Mouse (Mus musculus) forebrain, embryonic 11.5 days (tissue): ENCODE measurements around the gene Cd300ld2. TPM values are rescaled to one million over a fixed set of nuclear protein-coding genes. Genes with fewer than 3 reads are reported as not detected.
"Not testable (repeated sequence)": the region's sequence is repeated elsewhere in the genome, so short reads cannot be mapped to it uniquely, and the experiment has no call there.

ENCODE experiments used
- ATAC-seq: fragments of 200-750 bp; cut with Nextera tagmentation; replicated peaks from 2 replicates; pipeline ENCODE4 v1.8.0; 2017; ENCODE audit warnings: moderate TSS enrichment; ENCODE audit not compliant: low FRiP score
- DNase-seq: peaks from one replicate; pipeline ENCODE4 v3.0.0-alpha.2; 2017; ENCODE audit warnings: low spot score
- H3K27ac ChIP-seq: fragments of 300-500 bp; sonication (generic); 2 replicates; pipeline ENCODE4 v1.5.1; 2014; ENCODE audit warnings: low read depth, low read length
- H3K27me3 ChIP-seq: fragments of 300-500 bp; sonication (generic); 2 replicates; pipeline ENCODE4 v1.6.1; 2014; ENCODE audit warnings: mild to moderate bottlenecking, low read length, mixed read lengths; ENCODE audit not compliant: control insufficient read depth, insufficient read depth
- H3K36me3 ChIP-seq: fragments of 300-500 bp; sonication (generic); 2 replicates; pipeline ENCODE4 v1.6.1; 2014; ENCODE audit warnings: mild to moderate bottlenecking, low read length, moderate library complexity, mixed read lengths; ENCODE audit not compliant: control insufficient read depth, insufficient read depth
- H3K4me1 ChIP-seq: fragments of 300-500 bp; sonication (generic); replicated peaks from 2 replicates; pipeline ENCODE4 v1.6.1; 2014; ENCODE audit warnings: low read length, mixed read lengths; ENCODE audit not compliant: control insufficient read depth, insufficient read depth
- H3K4me2 ChIP-seq: fragments of 300-500 bp; sonication (generic); 2 replicates; pipeline ENCODE4 v1.6.1; 2014; ENCODE audit warnings: low read depth, mild to moderate bottlenecking, low read length, moderate library complexity, mixed read lengths; ENCODE audit not compliant: severe bottlenecking
- H3K4me3 ChIP-seq: fragments of 300-500 bp; sonication (generic); 2 replicates; pipeline ENCODE4 v1.5.1; 2014; ENCODE audit warnings: low read depth, low read length
- H3K9ac ChIP-seq: fragments of 300-500 bp; sonication (generic); 2 replicates; pipeline ENCODE4 v1.6.1; 2014; ENCODE audit warnings: low read length
- H3K9me3 ChIP-seq: fragments of 300-500 bp; sonication (generic); 2 replicates; pipeline ENCODE4 v1.6.1; 2016; ENCODE audit warnings: low read length, mixed read lengths; ENCODE audit not compliant: control insufficient read depth
- WGBS: fragments of 180-500 bp; shearing (Covaris S2); extraction: QIAGEN DNeasy Blood & Tissue Kit; methylation state at CpG from one replicate; pipeline ENCODE4 v1.1.7; 2014; 5-methylcytosine and 5-hydroxymethylcytosine counted together
- polyA plus RNA-seq: library from polyadenylated mRNA; unstranded; fragments of >200 nt; fragmentation: Nextera tagmentation; extraction: Ambion mirVana; gene quantifications from 2 replicates; pipeline ENCODE4 v1.2.1, GENCODE M21; 2014

The Cd300ld2 gene
- polyA plus RNA-seq, 1 experiment from 2014 or later = not detected

- not testable (repeated sequence) for ATAC-seq, H3K27ac ChIP-seq, H3K9me3 ChIP-seq, H3K4me3 ChIP-seq, H3K9ac ChIP-seq, DNase-seq, H3K36me3 ChIP-seq, H3K4me2 ChIP-seq, H3K4me1 ChIP-seq, H3K27me3 ChIP-seq
- WGBS = no CpG with 5 or more reads among the region's 6 CpGs
Measured at GRCm38 (mm10) chr11:115037669-115038068, 21.7 kb upstream of the Cd300ld2 start, which contains the start of gene Cd300ld5. TSS of gene Cd300ld5 (minus strand) at chr11:115037769.

GRCm38 (mm10) chr11:115026912-115027311 is 10.9 kb upstream of the Cd300ld2 start, which contains the start of gene Cd300ld4:
TSS of gene Cd300ld4 (minus strand) at chr11:115027012.
- not testable (repeated sequence) for H3K9ac ChIP-seq, H3K4me3 ChIP-seq, H3K36me3 ChIP-seq, DNase-seq, H3K27ac ChIP-seq, ATAC-seq, H3K27me3 ChIP-seq, H3K4me2 ChIP-seq, H3K9me3 ChIP-seq, H3K4me1 ChIP-seq
- no CpG with 5 or more reads among the region's 6 CpGs for WGBS

- Histone ChIP-seq H3K4me1 (no peaks in the 10 kb centered on the region), H3K4me3 (no peak overlapping the region), H3K27me3 (no peaks in the 10 kb centered on the region), H3K9ac (no peak overlapping the region), H3K4me2 (no peak overlapping the region), H3K27ac (no peak overlapping the region), H3K9me3 (no peaks in the 10 kb centered on the region), H3K36me3 (no peaks in the 10 kb centered on the region)
- WGBS = 80% methylated on average over 5 of the region's 5 CpGs
- DNase-seq (no peak), ATAC-seq (no peak)
Measured at GRCm38 (mm10) chr11:115004070-115004469, 11.9 kb downstream of the Cd300ld2 start.

- Histone ChIP-seq H3K9me3 (no peaks in the 10 kb centered on the region), H3K9ac (no peak within 1 kb of the TSS), H3K4me3 (no peak within 1 kb of the TSS), H3K27me3 (no peaks in the 10 kb centered on the region), H3K4me2 (no peak within 1 kb of the TSS), H3K27ac (no peak within 1 kb of the TSS), H3K36me3 (no peaks in the 10 kb centered on the region), H3K4me1 (no peaks in the 10 kb centered on the region)
- no peak for DNase-seq
- WGBS = 85% methylated on average over 7 of the region's 7 CpGs
- ATAC-seq = no peak
Measured at GRCm38 (mm10) chr11:115001474-115002040, 14.4 kb downstream of the Cd300ld2 start, which contains the start of gene Cd300c2. TSS of gene Cd300c2 (minus strand) at chr11:115001880.

GRCm38 (mm10) chr11:114989793-114990192 is 26.2 kb downstream of the Cd300ld2 start, which contains the start of gene Cd300ld:
TSS of gene Cd300ld (minus strand) at chr11:114989922.
- Histone ChIP-seq H3K27me3 (no peaks in the 10 kb centered on the region), H3K9me3 (no peaks in the 10 kb centered on the region), H3K4me3 (no peak within 1 kb of the TSS), H3K9ac (no peak within 1 kb of the TSS), H3K36me3 (no peaks in the 10 kb centered on the region), H3K4me1 (no peaks in the 10 kb centered on the region), H3K4me2 (no peak within 1 kb of the TSS), H3K27ac (no peak within 1 kb of the TSS)
- DNase-seq = no peak
- no peak for ATAC-seq
- WGBS = 84% methylated on average over 4 of the region's 4 CpGs

- 81% methylated on average over 4 of the region's 4 CpGs for WGBS
Measured at GRCm38 (mm10) chr11:114981866-114982265, 34.1 kb downstream of the Cd300ld2 start.

GRCm38 (mm10) chr11:114972726-114973125 is 43.3 kb downstream of the Cd300ld2 start:
- no peak for DNase-seq
- H3K4me3 ChIP-seq = no peak overlapping the region
- no peak overlapping the region for H3K9ac ChIP-seq
- no peak for ATAC-seq
- 89% methylated on average over 10 of the region's 10 CpGs for WGBS
- H3K27ac ChIP-seq = no peak overlapping the region
- H3K36me3 ChIP-seq = no peaks in the 10 kb centered on the region
- no peaks in the 10 kb centered on the region for H3K27me3 ChIP-seq
- H3K4me1 ChIP-seq = no peaks in the 10 kb centered on the region
- H3K9me3 ChIP-seq = no peaks in the 10 kb centered on the region
- no peak overlapping the region for H3K4me2 ChIP-seq

More at GRCm38 (mm10) chr11:114981866-114982265, 34.1 kb downstream of the Cd300ld2 start:
- H3K9ac ChIP-seq = no peak overlapping the region
- H3K4me1 ChIP-seq = no peaks in the 10 kb centered on the region
- H3K9me3 ChIP-seq = no peaks in the 10 kb centered on the region
- no peaks in the 10 kb centered on the region for H3K36me3 ChIP-seq
- no peak overlapping the region for H3K27ac ChIP-seq
- no peak overlapping the region for H3K4me3 ChIP-seq
- H3K4me2 ChIP-seq = no peak overlapping the region
- no peaks in the 10 kb centered on the region for H3K27me3 ChIP-seq
- DNase-seq (no peak), ATAC-seq (no peak)

GRCm38 (mm10) chr11:114968752-114969207 is 47.2 kb downstream of the Cd300ld2 start, which contains the start of gene Cd300c:
TSS of gene Cd300c (minus strand) at chr11:114969157.
- Histone ChIP-seq H3K9me3 (no peaks in the 10 kb centered on the region), H3K4me2 (no peak within 1 kb of the TSS), H3K27me3 (no peaks in the 10 kb centered on the region), H3K4me3 (no peak within 1 kb of the TSS), H3K36me3 (no peaks in the 10 kb centered on the region), H3K9ac (no peak within 1 kb of the TSS), H3K4me1 (no peaks in the 10 kb centered on the region), H3K27ac (no peak within 1 kb of the TSS)
- no peak for DNase-seq
- WGBS = 89% methylated on average over 9 of the region's 9 CpGs
- ATAC-seq = no peak
